Mouse (Mus musculus) limb, embryonic 14.5 days (tissue): ENCODE results near the gene Tifa. TPM values are rescaled to one million over a fixed set of nuclear protein-coding genes. Genes with fewer than 3 reads are reported as not detected.

Experiments used
- ATAC-seq: fragments of 200-750 bp; cut with Nextera tagmentation; 2 replicates; pipeline ENCODE4 v1.8.0; 2017; ENCODE audit warnings: low read depth, moderate number of reproducible peaks, moderate TSS enrichment; ENCODE audit not compliant: low FRiP score
- DNase-seq: peaks from one replicate; pipeline ENCODE4 v3.0.0-alpha.2; 2015; ENCODE audit warnings: low spot score
- H3K27ac ChIP-seq: fragments of 300-500 bp; sonication (generic); replicated peaks from 2 replicates; pipeline ENCODE4 v1.5.1; 2014; ENCODE audit warnings: low read depth, mild to moderate bottlenecking, low read length, moderate library complexity, mixed read lengths
- H3K27me3 ChIP-seq: fragments of 300-500 bp; sonication (generic); 2 replicates; pipeline ENCODE4 v1.6.1; 2014; ENCODE audit warnings: low read length, mixed read lengths; ENCODE audit not compliant: control insufficient read depth, insufficient read depth
- H3K36me3 ChIP-seq: fragments of 300-500 bp; sonication (generic); 2 replicates; pipeline ENCODE4 v1.6.1; 2014; ENCODE audit warnings: mild to moderate bottlenecking, low read length, moderate library complexity, mixed read lengths; ENCODE audit not compliant: control insufficient read depth, insufficient read depth
- H3K4me1 ChIP-seq: fragments of 300-500 bp; sonication (generic); 2 replicates; pipeline ENCODE4 v1.6.1; 2014; ENCODE audit warnings: antibody characterized with exemption, low read length, mixed read lengths; ENCODE audit not compliant: control insufficient read depth, insufficient read depth
- H3K4me2 ChIP-seq: fragments of 300-500 bp; sonication (generic); replicated peaks from 2 replicates; pipeline ENCODE4 v1.6.1; 2014; ENCODE audit warnings: low read depth, mild to moderate bottlenecking, low read length, moderate library complexity; ENCODE audit not compliant: severe bottlenecking
- H3K4me3 ChIP-seq: fragments of 300-500 bp; sonication (generic); replicated peaks from 2 replicates; pipeline ENCODE4 v1.5.1; 2014; ENCODE audit warnings: low read length
- H3K9ac ChIP-seq: fragments of 300-500 bp; sonication (generic); 2 replicates; pipeline ENCODE4 v1.6.1; 2014; ENCODE audit warnings: mild to moderate bottlenecking, low read depth, low read length, moderate library complexity; ENCODE audit not compliant: severe bottlenecking
- H3K9me3 ChIP-seq: fragments of 300-500 bp; sonication (generic); 2 replicates; pipeline ENCODE4 v1.6.1; 2016; ENCODE audit warnings: low read length; ENCODE audit not compliant: control insufficient read depth
- POLR2A ChIP-seq: fragments of 200-500 bp; IDR thresholded peaks from 2 replicates; pipeline ENCODE4 v1.8.0; 2012; ENCODE audit warnings: inconsistent platforms, mild to moderate bottlenecking, moderate library complexity, borderline replicate concordance; ENCODE audit not compliant: insufficient read depth, insufficient read length; ENCODE audit errors: extremely low read depth
- WGBS: fragments of 180-500 bp; shearing (Covaris S2); extraction: QIAGEN DNeasy Blood & Tissue Kit; methylation state at CpG from one replicate; pipeline ENCODE4 v1.1.7; 2014; 5-methylcytosine and 5-hydroxymethylcytosine counted together
- polyA plus RNA-seq, 2 experiments: library from polyadenylated mRNA; depleted of rRNA in 1 of 2; stranded (reverse) in 1 of 2; unstranded in 1 of 2; fragments of >200 nt; fragmentation: Nextera tagmentation in 1 of 2; extraction: Ambion mirVana in 1 of 2; gene quantifications; 2 replicates each; pipeline versions ENCODE4 v1.2.1 to v1.2.3; 2012 to 2014

Gene Tifa
- polyA plus RNA-seq, 2 experiments = 2.2 to 3.8 TPM

DNA sequence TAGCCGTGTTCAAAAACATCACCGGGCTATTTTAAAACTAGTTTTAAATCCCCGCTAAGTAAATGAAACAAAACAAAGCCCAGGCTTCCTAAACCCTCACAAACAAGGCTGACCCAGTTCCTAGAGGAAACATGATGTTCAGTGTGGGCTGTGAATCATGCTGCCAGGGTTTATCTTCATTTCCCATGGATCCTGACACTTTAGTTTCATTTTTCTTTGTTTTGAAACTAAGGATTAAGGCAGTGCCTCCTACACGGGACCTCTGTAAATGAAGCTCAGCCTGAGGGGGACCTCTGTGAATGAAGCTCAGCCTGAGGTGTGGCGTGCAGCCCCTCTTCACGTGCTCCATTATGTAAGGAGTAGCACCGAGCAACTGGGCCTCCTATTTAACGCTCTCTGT is 13.2 kb downstream of the Tifa start:
- WGBS = 51% methylated on average over 8 of the region's 8 CpGs
- H3K9ac ChIP-seq = no peak overlapping the region
- H3K4me2 ChIP-seq = no peak overlapping the region
- H3K27me3 ChIP-seq = no peaks in the 10 kb centered on the region
- no peaks in the 10 kb centered on the region for H3K9me3 ChIP-seq
- H3K4me3 ChIP-seq = no peak overlapping the region
- no peak overlapping the region for H3K27ac ChIP-seq
- TF ChIP-seq POLR2A = no peak
- DNase-seq = no peak
- peaks cover 7% of the 10 kb centered on the region for H3K36me3 ChIP-seq
- H3K4me1 ChIP-seq = no peaks in the 10 kb centered on the region
- ATAC-seq = no peak

DNA sequence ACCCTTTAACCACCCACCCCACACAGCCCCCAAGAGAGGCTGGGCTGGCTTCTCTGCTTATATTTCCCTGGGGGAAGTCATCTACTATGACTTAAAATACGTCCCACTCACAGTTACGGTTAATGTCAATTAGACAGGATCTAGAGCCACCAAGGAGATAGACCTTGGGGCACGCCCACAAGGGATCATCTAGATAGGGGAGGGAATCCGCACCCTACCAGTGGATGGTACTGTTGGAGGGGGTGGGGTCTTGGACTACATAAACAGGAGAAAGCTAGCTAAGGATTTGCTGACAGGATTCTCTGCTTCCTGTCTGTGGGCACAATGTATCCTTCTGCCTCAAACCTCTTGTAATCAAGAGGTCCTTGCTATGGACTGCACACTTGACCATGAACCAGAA is 14.8 kb downstream of the Tifa start:
- Histone ChIP-seq H3K4me2 (no peak overlapping the region), H3K27me3 (no peaks in the 10 kb centered on the region), H3K9ac (no peak overlapping the region), H3K4me1 (no peaks in the 10 kb centered on the region), H3K27ac (no peak overlapping the region), H3K9me3 (no peaks in the 10 kb centered on the region), H3K36me3 (peaks cover 24% of the 10 kb centered on the region), H3K4me3 (no peak overlapping the region)
- TF ChIP-seq POLR2A = no peak
- ATAC-seq (no peak), DNase-seq (no peak)
- WGBS = 88% methylated on average over 4 of the region's 4 CpGs

DNA sequence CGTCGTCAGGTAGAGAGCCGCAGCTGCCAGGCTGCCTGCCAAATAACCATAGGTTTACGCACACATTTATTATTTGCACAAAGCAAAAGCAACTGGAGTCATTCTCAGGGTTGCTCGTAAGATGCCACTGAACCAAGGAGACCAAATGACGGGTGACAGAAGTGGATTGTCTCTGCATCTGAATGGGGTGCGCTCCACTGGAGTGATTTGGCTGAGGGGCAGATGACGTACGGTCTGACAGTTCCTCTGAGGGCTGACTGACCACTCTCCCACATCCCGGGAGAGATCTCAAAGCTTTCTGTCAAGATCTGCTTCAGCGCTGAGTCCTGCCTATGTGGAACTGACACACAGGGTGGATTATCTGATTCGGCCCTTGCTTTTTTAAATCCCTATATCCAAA is 15.5 kb downstream of the Tifa start:
- Histone ChIP-seq H3K9me3 (no peaks in the 10 kb centered on the region), H3K27ac (no peak overlapping the region), H3K4me2 (no peak overlapping the region), H3K27me3 (no peaks in the 10 kb centered on the region), H3K36me3 (peaks cover 28% of the 10 kb centered on the region), H3K9ac (no peak overlapping the region), H3K4me1 (no peaks in the 10 kb centered on the region), H3K4me3 (no peak overlapping the region)
- ATAC-seq = no peak
- no peak for DNase-seq
- WGBS = 76% methylated on average over 12 of the region's 12 CpGs
- TF ChIP-seq POLR2A = no peak

DNA sequence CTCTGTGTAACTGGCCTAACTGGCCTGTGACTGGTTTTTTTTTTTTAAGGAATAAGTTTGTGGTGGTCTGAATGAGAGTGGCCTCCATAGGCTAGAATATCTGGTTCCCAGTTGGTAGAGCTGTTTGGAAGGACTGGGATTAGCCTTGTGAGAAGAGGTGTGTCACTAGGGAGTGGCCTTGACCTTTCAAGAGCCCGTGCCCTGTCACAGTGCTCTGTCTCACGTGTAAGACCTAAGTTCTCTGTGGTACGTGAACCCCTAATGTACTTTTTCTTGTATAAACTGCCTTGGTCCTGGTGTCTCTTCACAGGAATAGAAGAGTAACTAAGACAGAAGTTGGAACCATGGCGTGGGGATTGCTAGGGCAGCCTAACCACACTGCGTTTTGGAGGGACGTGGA is 16.4 kb downstream of the Tifa start:
- Histone ChIP-seq H3K9ac (no peak overlapping the region), H3K27me3 (no peaks in the 10 kb centered on the region), H3K4me2 (no peak overlapping the region), H3K9me3 (no peaks in the 10 kb centered on the region), H3K4me1 (no peaks in the 10 kb centered on the region), H3K27ac (no peak overlapping the region), H3K36me3 (peaks cover 35% of the 10 kb centered on the region), H3K4me3 (no peak overlapping the region)
- no peak for TF ChIP-seq POLR2A
- DNase-seq (no peak), ATAC-seq (no peak)
- 91% methylated on average over 6 of the region's 6 CpGs for WGBS

DNA sequence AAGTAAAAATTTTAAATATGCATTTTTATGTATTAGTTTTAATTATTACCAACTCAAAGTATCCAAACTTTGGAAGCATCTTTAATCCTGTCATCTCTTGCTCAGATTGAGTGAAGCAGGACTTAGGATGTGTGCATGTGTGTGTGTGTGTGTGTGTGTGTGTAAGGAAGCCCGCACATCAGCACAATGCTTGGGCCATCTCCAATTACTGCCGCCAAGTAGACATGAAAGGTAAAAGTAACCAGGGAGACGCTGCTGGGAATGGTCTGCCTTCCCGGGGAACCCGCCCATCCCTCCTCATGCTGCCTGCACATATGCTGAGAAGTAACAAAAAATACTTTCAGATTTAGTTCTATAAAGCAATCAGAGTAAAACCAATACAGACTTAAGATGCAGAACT is 18.2 kb downstream of the Tifa start:
- Histone ChIP-seq H3K4me2 (no peak overlapping the region), H3K4me3 (no peak overlapping the region), H3K27ac (no peak overlapping the region), H3K27me3 (no peaks in the 10 kb centered on the region), H3K36me3 (peaks cover 51% of the 10 kb centered on the region), H3K9ac (no peak overlapping the region), H3K9me3 (no peaks in the 10 kb centered on the region), H3K4me1 (no peaks in the 10 kb centered on the region)
- DNase-seq = no peak
- ATAC-seq = no peak
- no peak for TF ChIP-seq POLR2A
- WGBS = 75% methylated on average over 5 of the region's 5 CpGs

DNA sequence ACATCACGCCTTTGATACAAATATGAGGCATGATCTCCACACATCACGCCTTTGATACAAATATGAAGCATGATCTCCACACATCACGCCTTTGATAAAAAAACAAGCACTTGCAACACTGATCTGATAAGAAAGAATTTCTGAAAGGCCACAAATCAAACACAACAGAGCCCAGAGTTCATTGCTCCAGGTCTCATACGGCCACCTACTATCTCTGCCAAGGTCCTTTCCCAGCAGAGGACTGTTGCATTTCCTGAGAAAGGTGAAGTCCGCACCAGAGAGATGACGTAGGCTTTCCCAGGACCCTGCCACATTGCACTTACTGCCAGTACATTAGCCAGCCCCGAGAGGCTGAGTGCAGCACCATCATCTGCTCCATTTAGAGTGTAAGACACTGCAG is 19.5 kb downstream of the Tifa start:
- H3K4me1 ChIP-seq = no peaks in the 10 kb centered on the region
- H3K9me3 ChIP-seq = no peaks in the 10 kb centered on the region
- peaks cover 60% of the 10 kb centered on the region for H3K36me3 ChIP-seq
- no peak overlapping the region for H3K4me2 ChIP-seq
- DNase-seq (no peak), ATAC-seq (no peak)
- 90% methylated on average over 7 of the region's 7 CpGs for WGBS
- TF ChIP-seq POLR2A = no peak
- no peak overlapping the region for H3K9ac ChIP-seq
- H3K27ac ChIP-seq = no peak overlapping the region
- H3K27me3 ChIP-seq = no peaks in the 10 kb centered on the region
- H3K4me3 ChIP-seq = no peak overlapping the region
